Mouse (Mus musculus): ENCODE data around the gene Zcchc24.
"Not testable (repeated sequence)": the region's sequence is repeated elsewhere in the genome, so short reads cannot be mapped to it uniquely, and the experiment has no call there.

Zcchc24 gene

DNA sequence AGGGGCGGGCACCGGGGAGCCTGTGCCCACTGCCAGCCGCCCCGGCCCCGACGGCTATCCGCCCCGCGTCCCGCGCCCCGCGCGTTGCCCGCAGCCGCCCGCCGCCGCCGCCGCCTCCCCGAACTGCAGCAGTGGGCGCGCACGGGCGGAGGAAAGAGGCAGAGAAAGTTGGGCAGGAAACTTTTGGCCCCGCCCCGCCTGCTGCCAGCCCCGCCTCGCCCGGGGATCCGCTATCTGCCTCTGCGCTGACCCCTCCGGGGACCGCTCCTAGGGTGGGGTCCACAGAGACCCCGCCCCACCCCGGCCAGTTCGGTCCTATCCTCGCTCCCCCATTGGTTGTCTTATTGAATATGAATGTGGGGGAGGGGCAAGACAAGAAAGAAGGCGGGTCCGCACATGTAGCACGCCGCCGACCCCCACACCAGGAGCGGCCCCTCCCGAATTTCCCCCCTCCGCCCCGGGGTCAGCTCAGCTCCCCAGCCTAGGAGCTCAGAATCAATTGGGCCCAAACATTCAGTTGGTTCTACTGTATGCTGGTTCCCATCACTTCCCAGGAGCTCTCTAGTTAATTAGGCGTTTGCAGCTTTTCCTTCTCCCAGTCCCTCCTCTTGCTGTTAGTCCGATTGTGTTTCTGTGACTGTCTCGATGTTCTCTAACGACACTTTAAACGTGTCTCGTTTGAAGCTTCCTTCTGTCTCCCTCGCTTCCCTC lies at the start of gene Zcchc24:
TSS of gene Zcchc24 (minus strand) at position 125 of the 711 bp plus-strand sequence.
- DNase-seq (ENCODE audit: low read depth), result peak; percentile 75

DNA sequence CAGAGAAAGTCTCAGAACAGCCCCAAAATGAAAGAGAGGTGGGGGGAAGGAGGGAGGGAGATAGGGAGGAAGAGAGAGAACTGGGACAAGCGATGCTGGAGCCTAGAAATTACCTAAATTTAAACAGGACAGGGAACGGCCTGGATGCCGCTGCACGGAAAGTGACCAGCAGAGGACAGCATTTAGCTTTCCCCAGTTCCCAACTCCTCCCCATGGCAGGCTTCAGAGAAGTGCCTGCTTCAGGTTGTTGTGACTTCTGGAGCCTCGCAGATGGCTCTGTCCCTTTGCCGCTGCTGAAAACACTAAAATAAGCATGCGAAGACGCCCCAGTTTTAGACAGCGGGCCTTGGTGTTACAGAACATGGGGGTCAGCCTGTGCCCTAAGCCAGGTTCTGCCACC lies 47.6 kb upstream of the Zcchc24 start:
- DNase-seq (ENCODE audit: low read depth), result peak; percentile 66

DNA sequence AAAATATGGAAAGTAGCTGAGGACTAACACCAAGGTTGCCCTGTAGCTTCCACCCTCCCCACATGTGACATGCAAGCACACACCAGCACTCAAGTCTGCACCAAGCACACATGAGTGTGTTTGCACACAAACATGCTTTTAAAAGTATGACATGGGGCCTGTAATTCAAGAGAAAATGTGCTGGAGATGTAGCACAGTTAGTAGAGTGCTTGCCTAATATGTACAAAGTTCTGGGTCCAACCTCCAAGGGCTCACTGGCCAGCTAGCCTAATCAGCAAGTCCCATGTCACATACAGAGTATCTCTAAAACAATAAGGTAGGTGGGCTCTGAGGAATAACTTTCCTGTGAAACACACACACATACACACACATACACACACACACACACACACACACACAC lies 45.3 kb upstream of the Zcchc24 start:
- DNase-seq (ENCODE audit: low read depth), result no peak

DNA sequence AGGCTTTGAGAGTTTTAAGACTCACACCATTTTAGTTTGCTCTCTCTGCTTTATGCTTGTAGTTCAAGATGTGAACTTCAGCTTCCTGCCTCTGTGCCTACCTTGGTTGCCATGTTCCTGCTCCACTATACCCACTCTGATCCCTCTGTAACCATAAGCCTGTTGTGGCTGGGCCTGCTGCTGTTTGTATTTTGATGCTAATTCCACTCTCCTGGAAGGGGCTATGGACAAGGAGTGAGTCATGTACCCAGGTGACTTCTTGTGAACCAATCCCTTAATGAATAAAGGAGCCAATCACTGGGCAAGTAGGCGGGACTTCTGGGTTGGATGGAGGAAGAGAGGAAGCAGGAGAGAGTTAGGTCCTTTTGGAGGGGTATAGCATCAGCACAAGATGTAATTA lies 42.2 kb upstream of the Zcchc24 start:
- DNase-seq (ENCODE audit: low read depth), result not testable (repeated sequence)

DNA sequence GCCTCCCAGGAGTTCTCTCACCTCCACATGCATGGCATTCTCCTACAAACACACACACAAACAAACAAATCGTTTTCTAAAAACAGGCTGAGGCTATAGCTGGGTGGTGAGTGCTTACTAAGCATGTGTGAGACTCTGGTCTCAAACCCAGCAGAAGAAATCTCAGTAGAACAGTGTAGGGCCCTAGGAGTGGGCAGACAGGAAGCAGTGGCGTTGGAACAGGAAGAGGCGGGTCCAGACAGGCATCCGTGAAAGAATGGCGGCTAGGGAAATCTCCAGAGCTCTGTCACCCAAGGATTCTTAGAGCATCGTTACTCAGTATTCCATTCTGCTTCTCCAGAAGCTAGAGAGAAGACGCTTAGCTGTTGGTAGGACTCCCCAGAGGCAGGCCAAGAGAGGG lies 37.7 kb upstream of the Zcchc24 start:
- DNase-seq (ENCODE audit: low read depth), result no peak

DNA sequence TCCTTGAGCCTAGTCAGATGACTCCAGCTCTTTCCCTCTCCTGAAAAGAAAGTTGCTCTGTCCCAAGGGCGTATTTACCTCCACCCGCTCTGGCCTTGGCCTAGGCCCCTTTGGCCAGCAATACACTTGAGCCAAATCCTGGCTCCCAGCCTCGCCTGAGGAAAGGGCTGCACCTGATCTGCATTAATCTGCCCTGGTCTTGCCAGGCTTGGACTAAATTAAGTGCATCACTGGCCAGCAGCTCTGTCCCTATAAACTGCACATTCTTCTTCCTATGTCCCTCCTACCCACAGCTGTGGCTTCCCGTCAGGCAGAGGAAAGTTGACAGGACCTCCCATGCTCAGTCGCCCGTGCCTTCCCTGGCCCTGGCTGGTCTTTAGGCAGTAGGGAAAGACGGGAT lies 37.0 kb upstream of the Zcchc24 start:
- DNase-seq (ENCODE audit: low read depth), result no peak

DNA sequence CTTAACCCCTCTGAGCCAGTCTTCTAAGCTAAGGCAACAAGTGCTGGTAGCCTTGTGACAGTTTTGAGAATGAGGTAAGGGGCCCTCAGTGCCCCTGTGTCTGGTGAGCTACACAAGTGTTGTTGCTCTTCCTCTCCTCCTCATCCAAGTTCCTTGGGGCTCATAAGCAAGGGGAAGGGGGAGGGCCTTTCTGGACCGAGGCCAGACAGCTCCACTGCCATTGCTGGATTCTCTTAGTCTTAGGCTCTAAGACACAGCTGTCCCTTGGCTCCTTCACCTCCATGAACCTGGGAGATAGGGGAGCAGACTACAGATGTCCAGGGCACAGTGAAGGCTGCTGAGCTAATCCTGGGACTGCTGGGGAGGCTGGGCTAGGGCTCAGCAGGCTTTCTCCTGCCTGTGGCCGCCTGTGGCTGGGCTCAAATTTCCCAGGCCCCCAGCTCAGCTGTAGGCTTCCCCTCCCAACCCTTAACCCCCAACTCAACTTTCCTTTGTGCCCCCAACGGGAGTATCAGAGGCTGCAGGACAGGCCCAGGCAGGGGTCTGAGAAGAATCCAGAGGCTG lies 34.5 kb upstream of the Zcchc24 start:
- no peak for DNase-seq (ENCODE audit: low read depth)

DNA sequence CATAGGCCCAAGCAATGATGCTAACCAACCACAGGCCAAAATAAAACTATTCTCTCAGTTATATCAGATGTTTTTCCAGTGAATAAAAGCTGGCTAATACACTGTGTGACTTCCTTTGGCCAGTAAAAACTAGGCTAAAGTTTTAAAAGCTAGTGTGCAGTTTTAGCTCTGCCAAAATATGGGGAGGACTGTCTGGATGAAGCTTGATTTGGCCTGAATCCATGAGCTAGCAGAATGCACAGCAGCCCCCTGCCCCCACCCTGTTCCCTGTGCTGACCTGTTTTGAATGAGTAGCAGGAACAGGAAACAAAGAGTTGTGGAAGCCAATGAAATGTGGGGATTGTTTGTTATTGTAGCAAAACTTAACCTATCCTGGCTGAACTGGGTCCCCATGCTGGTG lies 33.7 kb upstream of the Zcchc24 start:
- no peak for DNase-seq (ENCODE audit: low read depth)

DNA sequence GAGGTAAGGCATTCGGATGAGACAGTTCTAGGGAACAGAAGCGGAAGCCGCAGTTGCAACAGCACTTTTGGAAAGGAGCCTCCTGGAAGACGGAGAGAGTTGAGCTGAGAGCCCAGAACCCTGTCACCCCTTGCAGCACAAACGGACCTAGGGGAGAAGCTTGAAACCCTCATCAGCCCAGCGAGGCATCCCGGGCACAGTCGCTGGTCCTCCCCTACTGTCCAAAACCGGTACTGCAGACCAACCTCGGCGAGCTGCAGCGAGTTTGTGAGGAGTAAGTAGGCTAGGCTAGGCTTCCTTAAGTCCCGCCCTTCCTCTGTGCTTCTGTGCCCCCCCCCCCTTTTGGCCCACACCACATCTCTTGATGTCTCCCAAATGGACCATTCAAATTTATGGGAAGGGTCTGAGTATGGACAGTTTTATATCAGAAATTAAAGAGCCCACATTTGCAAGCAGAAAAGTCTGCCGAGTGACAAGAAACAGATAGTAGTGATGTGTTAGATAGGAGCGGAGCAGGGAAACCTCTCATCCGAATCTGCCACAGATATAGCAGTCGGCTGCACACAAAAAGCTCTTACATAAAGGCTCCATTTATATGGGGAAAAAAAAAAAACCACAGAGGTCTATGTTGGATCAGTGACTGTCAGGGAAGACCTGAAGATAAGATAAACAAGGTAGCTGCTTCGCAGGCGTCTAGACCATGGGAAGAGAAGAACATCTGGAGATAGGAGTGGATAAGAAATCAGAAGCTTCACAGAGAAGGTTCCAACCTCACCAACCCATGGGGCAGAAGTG lies 31.5 kb upstream of the Zcchc24 start:
- DNase-seq (ENCODE audit: low read depth), result peak; percentile 83

DNA sequence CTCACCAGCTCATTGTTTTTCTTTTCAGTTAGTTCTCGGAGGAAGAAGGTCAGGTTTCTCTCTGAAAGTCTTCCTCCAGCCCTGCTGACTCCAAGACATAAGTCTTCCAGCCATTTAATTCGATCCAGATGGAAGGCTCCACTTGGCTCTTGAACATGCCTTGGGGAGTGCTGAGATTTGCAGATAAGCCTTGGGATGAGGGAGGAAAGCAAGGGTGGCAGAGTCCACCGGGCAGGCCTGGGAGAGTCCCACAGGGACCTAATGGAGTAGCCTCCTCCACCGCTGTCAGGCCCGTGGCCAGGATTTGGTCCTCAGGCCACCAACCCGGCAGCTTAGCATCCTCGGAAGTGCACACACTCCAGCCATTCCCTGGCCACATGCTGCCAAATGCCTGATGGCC lies 27.8 kb upstream of the Zcchc24 start:
- DNase-seq (ENCODE audit: low read depth), result no peak

DNA sequence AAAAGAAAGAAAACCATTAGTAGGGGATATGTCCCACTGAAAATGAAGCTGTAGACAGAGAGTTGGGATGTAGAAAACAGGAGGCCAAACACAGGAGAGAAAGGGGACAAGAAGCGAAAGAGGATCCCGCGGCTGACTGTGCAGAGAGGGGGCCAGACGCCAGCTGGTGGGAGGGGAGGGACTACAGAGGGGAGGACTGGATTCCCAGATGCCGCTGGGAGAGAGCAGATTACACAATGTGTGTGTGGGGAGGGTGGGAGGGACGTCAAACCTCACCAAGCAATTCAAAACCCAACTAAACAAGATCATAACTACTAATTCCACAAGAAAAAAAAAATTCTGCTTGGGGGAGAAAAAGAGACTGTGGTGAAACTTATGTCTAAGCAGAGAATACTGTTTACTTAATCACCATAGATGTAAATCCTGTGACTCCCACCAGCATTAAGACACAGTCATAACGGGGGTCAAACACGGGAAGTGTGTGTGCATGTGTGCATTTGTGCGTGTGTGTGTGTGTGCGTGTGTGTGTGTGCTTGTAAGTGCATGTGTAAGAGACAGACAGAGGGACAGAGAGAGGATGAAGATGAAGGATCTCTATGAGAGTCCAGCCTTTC lies 26.8 kb upstream of the Zcchc24 start:
- no peak for DNase-seq (ENCODE audit: low read depth)

DNA sequence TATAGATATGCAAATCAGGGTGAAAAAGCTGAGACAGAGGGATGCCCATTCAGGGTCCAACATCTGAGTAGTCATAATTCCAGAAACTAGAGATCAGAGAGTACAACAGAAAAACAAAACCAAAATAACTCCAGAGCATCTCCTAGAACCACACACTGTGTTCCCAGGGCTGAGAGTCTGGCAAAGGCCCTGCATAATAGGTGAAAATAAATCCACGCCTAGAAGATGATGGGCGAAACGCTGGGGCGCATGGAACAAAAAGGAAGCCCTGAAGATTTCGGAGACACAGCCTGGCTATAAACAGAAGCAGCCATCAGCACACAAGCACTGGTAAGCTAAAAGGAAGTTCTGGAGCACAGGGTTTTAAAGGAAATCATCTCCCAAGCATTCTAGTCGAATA lies 26.2 kb upstream of the Zcchc24 start:
- DNase-seq (ENCODE audit: low read depth), result no peak

DNA sequence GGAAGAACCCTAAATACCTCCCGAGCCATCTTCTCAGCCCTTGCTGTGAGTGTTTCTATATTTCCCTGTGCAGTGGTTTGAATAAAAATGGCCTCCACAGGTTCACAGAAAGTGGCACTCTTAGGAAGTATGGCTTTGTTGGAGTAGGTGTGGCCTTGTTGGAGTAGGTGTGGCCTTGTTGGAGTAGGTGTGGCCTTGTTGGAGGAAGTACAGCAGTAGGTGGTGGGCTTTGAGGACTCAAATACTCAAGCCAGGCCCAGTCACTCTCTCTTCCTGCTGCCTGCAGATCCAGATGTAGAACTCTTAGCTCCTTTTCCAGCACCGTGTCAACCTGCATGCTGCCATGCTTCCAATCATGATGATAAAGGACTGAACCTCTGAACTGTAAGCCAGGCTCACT lies 25.5 kb upstream of the Zcchc24 start:
- DNase-seq (ENCODE audit: low read depth), result no peak

DNA sequence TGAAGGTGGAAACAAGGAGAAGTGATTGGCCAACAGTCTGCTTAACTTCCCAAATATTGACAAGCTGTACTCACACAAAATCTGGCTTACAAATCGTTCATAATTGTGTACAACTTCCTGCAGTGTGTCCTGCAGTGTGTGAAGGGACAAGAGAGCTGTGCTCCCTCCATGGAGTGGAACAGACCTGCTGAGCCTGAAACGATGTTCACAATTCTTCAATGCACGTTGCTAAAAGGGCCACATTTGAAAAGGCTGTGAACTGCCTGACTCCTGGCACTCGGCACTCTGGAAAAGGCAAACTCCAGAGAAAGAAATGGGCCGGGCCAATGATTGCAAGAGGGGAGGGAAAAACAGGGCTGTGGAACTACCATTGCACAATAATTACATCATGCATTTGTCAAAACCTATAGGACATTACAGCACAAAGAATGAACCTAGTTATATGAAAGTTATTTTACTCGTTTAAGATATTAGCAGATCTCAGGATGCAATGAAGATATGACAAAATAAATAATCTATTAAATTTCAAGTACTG lies 22.0 kb upstream of the Zcchc24 start:
- DNase-seq (ENCODE audit: low read depth), result no peak

DNA sequence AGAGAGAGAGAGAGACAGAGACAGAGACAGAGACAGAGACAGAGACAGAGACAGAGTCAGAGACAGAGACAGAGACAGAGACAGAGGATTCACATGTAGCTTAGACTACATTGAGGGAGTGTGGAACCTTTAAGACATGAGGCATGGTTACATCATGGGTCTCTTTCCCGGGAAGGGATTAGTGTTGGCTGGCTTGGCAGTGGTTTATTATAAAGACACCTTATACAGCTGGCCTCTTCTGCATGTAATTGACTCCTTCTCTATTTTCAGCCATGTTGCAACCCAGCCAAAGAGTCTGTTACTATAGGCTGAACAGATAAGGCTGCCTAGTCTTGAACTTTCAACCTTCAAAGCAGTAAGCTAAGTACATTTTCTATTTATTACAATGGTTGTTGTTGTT lies 21.1 kb upstream of the Zcchc24 start:
- no peak for DNase-seq (ENCODE audit: low read depth)

DNA sequence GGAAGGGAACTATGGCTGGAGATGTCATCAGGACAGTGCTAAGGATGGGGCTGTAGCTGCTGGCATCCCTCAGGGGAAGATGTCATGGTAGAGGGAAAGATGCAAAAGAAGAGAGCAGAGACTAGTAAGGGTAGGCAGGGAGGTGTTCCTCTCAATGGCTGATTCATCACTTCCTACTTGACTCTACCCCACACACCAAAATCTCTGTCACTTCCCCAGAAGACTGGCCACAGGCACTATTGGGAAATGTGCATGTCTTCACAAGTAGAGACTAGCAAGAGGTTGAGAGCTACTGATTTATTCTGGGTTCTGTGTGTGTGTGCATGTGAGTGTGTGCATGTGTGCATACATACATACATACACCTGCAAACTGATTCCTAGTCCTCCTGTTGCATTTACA lies 20.4 kb upstream of the Zcchc24 start:
- DNase-seq (ENCODE audit: low read depth), result no peak

DNA sequence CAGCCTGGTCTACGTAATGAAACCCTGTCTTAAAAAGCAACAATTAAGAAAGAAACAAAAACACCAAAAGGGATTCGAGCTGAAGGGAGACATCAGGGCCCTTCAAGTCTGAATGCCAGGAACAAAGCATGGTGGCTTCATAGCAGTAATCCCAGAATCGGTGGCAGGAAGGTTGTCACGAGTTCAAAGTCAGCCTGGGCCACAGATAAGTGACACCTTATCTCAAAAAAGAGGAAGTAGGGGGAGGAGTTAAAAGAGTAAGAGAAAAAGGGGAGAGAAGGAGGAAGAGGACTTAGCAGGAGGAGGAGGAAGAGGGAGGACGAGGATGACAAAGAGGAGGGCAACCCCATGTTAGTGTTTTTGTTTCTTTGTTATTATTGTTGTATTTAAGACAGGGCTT lies 19.4 kb upstream of the Zcchc24 start:
- no peak for DNase-seq (ENCODE audit: low read depth)

DNA sequence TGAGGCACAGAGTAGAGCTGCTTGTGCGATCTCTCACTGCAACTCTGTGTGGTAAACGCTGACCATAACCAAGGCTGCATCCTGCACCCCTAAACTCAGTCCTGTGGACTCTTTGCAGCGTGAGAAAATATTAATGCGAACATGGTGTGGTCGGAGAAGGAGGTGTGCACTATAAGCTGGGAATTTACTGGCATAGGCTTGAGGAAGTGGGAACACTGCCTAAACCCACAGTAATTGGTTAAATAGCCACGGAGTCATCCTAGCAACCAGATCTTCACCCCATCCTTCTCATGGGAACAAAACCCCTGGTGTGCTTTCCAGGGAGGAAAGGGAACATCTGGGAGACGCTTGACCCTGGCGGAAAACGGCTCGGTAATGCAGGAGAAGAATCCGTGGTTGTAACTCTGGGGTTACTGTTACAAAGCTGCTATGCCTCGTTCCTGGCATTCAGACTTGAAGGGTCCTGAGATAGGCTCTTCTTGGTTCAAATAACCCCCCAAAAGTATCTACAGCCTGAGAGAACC lies 18.6 kb upstream of the Zcchc24 start:
- no peak for DNase-seq (ENCODE audit: low read depth)

DNA sequence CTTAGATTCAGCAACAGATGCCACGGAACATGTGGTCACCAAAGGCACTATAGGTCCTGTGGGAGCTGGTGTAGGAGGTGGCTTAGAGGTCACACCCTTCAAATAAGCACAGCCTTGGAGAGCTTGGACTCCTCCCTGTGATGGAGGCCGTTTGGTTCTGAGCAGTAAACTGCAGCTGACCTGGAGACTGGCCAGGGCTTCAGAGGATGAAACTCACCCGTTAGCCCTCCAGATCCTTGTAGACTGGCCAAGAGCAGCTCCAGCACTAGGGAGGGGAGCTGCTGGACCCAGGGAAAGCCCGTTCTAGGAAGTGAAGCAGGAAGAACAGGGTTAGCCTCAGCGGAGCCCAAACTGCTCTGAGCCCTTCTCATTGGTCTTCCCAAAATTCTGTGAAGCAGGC lies 18.1 kb upstream of the Zcchc24 start:
- no peak for DNase-seq (ENCODE audit: low read depth)

DNA sequence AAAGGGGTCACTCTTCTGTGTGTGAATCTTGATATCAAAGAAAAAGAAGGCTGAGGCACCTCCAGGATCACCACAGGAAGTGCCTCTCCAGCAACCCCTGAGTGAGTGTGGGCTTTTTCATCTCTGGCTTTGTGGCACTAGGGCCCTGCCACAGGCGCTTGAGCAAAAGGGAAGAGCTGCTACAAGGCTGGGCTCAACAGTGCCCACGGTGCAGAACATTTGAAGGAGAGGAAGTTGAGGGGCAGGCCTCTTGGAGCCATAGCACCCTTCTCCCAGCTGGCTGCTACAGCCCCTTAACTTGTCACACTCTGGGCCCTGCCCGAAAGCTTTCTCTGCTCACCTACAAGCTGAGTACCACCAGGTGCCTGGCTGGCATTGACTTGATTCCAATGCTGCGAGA lies 16.4 kb upstream of the Zcchc24 start:
- no peak for DNase-seq (ENCODE audit: low read depth)

DNA sequence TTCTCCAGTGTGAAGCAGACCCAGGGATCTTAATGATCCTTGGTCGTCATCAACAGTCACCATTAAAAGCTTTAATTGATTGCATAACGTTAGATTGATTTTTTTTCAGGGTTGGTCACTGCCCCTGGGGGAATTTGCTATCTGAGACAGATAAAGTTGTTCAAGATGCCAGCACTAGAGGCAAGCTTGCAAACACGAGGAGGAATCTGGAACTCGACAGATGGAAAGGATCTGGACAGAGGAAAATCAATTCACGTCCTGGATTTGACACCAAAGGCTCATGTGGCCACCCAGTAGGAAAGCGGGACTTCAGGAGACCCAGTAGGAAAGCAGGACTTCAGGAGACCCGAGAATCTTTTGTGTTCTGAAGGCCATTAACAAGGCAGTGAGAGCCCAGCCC lies 14.4 kb upstream of the Zcchc24 start:
- DNase-seq (ENCODE audit: low read depth), result no peak

DNA sequence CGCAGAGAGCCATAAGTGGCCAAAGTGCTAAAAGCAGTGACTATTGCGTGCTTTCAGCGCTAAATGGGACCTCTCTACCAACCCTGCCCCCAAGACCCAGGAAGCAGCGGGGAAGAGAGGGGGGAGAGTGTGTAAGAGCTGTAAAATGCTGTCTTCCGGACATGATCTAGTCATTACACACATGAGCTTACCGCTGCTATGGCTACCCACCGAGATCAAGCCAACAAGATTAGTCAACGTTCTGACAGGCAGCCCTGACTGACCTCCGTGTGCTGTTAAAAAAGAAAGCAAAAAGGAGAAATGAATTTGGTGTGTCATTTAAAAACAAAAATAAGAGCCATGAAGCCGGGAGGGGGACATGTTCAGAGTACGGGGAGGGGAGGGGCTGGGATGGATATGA lies 11.8 kb upstream of the Zcchc24 start:
- DNase-seq (ENCODE audit: low read depth), result peak; percentile 48

All from naive thymus-derived CD4-positive, alpha-beta T cell, adult 2 months (primary cell).